Mouse (Mus musculus): ENCODE measurements around the gene Mrpl9. TPM values are rescaled to one million over a fixed set of nuclear protein-coding genes. Genes with fewer than 3 reads are reported as not detected.

The Mrpl9 gene
- polyA plus RNA-seq, 1 experiment from 2014 or later = 63.2 TPM

DNA sequence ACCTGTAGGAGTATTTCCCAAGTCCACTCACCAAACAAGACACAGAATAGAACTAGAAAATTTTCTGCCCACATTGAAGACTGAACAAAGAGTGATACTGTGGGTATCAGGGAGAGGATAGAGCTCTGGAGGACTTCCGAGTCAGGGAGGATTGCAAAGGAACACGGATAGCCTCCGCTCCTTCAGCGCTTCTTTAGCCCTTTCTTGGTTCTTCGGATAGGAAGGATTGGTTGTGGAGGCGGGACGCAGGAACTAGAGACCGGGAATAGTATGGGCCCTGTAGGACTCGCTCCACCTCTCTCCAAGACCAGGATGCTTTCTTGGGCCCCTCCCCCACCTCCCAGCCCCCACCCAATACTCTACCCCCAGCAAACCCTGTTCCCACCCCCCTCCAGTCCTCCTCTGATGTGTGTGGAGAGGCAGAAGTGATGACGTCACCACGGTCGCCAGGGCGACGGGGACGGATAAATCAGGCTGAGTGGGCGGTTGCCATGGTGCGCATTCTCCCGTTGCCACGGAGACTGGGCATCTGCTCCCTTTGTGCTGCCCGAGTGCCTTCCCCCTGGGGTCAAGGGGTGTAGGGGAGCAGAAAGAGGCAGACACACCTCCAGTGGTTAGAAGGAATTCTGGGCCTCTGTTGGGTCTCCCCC lies 40.8 kb downstream of the Mrpl9 start:
- Histone ChIP-seq H3K27ac (peak overlapping the region; percentile 95), H3K4me2 (replicated peaks) (peak overlapping the region; percentile 98), H3K9me3 (no peaks in the 10 kb centered on the region), H3K27me3 (no peaks in the 10 kb centered on the region), H3K4me1 (replicated peaks) (peaks cover 94% of the 10 kb centered on the region), H3K36me3 (peaks cover 67% of the 10 kb centered on the region), H3K9ac (replicated peaks) (peak overlapping the region; percentile 37), H3K4me3 (replicated peaks) (peak overlapping the region; percentile 23)
- 4% methylated on average over 20 of the region's 20 CpGs for whole genome bisulfite sequencing
- peak; percentile 90 for ATAC-seq

- peaks cover 93% of the 10 kb centered on the region for H3K4me1 ChIP-seq (replicated peaks)
- H3K27me3 ChIP-seq = no peaks in the 10 kb centered on the region
- no peak for ATAC-seq
- peaks cover 82% of the 10 kb centered on the region for H3K36me3 ChIP-seq
- H3K9ac ChIP-seq (replicated peaks) = 0 out of 2 replicates have a peak overlapping the region, but pooled peaks have one; percentile 37
- no peak overlapping the region; the same call in 1 of the 2 replicates for H3K4me2 ChIP-seq (replicated peaks)
- peak overlapping the region; percentile 95 for H3K27ac ChIP-seq
- WGBS = 45% methylated on average over 7 of the region's 7 CpGs
- H3K9me3 ChIP-seq = no peaks in the 10 kb centered on the region
- no peak overlapping the region for H3K4me3 ChIP-seq (replicated peaks)
Observed at GRCm38 (mm10) chr3:94485922-94486321, 42.8 kb downstream of the Mrpl9 start.

- Histone ChIP-seq H3K27me3 (no peaks in the 10 kb centered on the region), H3K4me1 (replicated peaks) (peaks cover 91% of the 10 kb centered on the region), H3K9me3 (no peaks in the 10 kb centered on the region), H3K36me3 (peaks cover 79% of the 10 kb centered on the region), H3K4me3 (replicated peaks) (no peak overlapping the region), H3K4me2 (replicated peaks) (no peak overlapping the region), H3K27ac (0 out of 2 replicates have a peak overlapping the region, but pooled peaks have one; percentile 20), H3K9ac (replicated peaks) (peak overlapping the region; percentile 37; the same call in 1 of the 2 replicates)
- ATAC-seq = no peak
- WGBS = 84% methylated on average over 6 of the region's 6 CpGs
Observed at GRCm38 (mm10) chr3:94487581-94487980, 44.5 kb downstream of the Mrpl9 start.

DNA sequence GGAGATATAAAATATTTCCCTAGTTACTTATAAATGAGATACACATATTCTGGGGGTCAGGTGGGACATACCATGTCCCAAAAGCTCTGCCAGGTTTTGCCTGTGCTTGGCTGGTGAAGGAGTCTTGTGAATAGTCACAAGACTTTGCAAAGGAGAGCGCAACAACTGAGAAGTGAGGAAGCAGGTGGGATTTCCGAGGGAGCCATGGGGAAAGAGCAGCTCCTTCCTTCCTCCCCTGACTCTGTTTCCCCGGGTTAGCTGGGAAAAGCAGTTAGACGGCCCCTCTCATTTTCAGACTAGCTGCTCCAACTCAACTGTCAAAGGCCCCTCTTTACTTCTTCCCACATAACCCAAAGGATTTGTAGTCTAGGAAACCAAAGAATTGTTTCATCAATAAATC lies 54.0 kb downstream of the Mrpl9 start:
- H3K27ac ChIP-seq = no peak overlapping the region
- H3K4me2 ChIP-seq (replicated peaks) = no peak overlapping the region
- H3K9me3 ChIP-seq = no peaks in the 10 kb centered on the region
- no peak overlapping the region for H3K9ac ChIP-seq (replicated peaks)
- no peak for ATAC-seq
- peaks cover 50% of the 10 kb centered on the region for H3K36me3 ChIP-seq
- peaks cover 20% of the 10 kb centered on the region for H3K4me1 ChIP-seq (replicated peaks)
- 84% methylated on average over 4 of the region's 4 CpGs for WGBS
- H3K4me3 ChIP-seq (replicated peaks) = no peak overlapping the region
- H3K27me3 ChIP-seq = no peaks in the 10 kb centered on the region

Other genes starting within 250 kb of the Mrpl9 start
- gene Gm5286, start 246.6 kb upstream of the Mrpl9 start, polyA plus RNA-seq (2015; fragmentation: Nextera tagmentation; extraction: Ambion mirVana) = not detected in 2 replicates
- not detected in 2 replicates for gene Gm4778, start 179.3 kb upstream of the Mrpl9 start, polyA plus RNA-seq (2015; fragmentation: Nextera tagmentation; extraction: Ambion mirVana)
- gene Them4, start 133.2 kb upstream of the Mrpl9 start, polyA plus RNA-seq (2015; fragmentation: Nextera tagmentation; extraction: Ambion mirVana) = 30.4 and 33.6 TPM in 2 replicates
- 0.46 TPM in 1 of 2 replicates, not detected in the other for gene Them5, start 101.2 kb upstream of the Mrpl9 start, polyA plus RNA-seq (2015; fragmentation: Nextera tagmentation; extraction: Ambion mirVana)
- 2.0 and 2.2 TPM in 2 replicates for gene C2cd4d, start 80.9 kb upstream of the Mrpl9 start, polyA plus RNA-seq (2015; fragmentation: Nextera tagmentation; extraction: Ambion mirVana)
- 0.79 and 1.0 TPM in 2 replicates for gene Rorc, start 70.5 kb upstream of the Mrpl9 start, polyA plus RNA-seq (2015; fragmentation: Nextera tagmentation; extraction: Ambion mirVana)
- 0.83 and 1.4 TPM in 2 replicates for gene Lingo4, start 44.8 kb upstream of the Mrpl9 start, polyA plus RNA-seq (2015; fragmentation: Nextera tagmentation; extraction: Ambion mirVana)
- 61.6 and 63.1 TPM in 2 replicates for gene Tdrkh, start 30.0 kb upstream of the Mrpl9 start, polyA plus RNA-seq (2015; fragmentation: Nextera tagmentation; extraction: Ambion mirVana)
- gene Oaz3, start 597 bp downstream of the Mrpl9 start, polyA plus RNA-seq (2015; fragmentation: Nextera tagmentation; extraction: Ambion mirVana) = 0.89 and 1.2 TPM in 2 replicates
- 396 and 399 TPM in 2 replicates for gene Celf3, start 35.0 kb downstream of the Mrpl9 start, polyA plus RNA-seq (2015; fragmentation: Nextera tagmentation; extraction: Ambion mirVana)
- gene Riiad1, start 37.0 kb downstream of the Mrpl9 start, polyA plus RNA-seq (2015; fragmentation: Nextera tagmentation; extraction: Ambion mirVana) = 24.3 and 26.1 TPM in 2 replicates
- 69.7 and 75.5 TPM in 2 replicates for gene Snx27, start 139.4 kb downstream of the Mrpl9 start, polyA plus RNA-seq (2015; fragmentation: Nextera tagmentation; extraction: Ambion mirVana)
- not detected in 2 replicates for gene Gm10972, start 199.8 kb downstream of the Mrpl9 start, polyA plus RNA-seq (2015; fragmentation: Nextera tagmentation; extraction: Ambion mirVana)
- gene Tuft1, start 215.6 kb downstream of the Mrpl9 start, polyA plus RNA-seq (2015; fragmentation: Nextera tagmentation; extraction: Ambion mirVana) = 3.6 and 3.7 TPM in 2 replicates